Mouse (Mus musculus): ENCODE results near the gene Cops7b. TPM values are rescaled to one million over a fixed set of nuclear protein-coding genes. Genes with fewer than 3 reads are reported as not detected.

Gene Cops7b
- total and polyA plus RNA-seq, 3 experiments = 36.0 to 64.8 TPM; not detected in 1

DNA sequence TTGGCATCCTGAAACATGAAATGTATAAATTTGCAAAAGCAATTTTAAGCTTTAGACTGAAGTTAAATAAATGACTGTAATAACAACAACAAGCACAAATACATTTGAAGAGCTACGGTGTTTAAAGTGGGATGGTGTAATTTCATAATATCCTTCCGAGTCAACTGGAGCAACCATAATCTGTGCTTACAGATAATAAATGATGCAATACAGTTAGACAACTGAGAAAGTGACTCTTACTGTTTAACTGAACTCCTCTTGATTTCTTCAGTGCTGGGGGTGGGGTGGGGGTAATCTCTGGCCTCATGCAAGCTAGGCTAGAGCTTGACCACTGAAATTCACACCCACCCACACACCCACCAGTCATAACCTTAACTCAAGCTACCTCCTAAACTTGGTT, 11.3 kb upstream of the Cops7b start:
- DNase-seq (ENCODE audit: low read depth, low spot score) = peak; percentile 74
- Histone ChIP-seq H3K4me3 (ENCODE audit: control insufficient read depth in 1 of 2, insufficient read depth in 1 of 2, low read depth in 2 of 2, low read length in 2 of 2) (peak overlapping the region in 1 of 2 experiments; percentile 17; a peak in 1 of 4 replicates), H3K4me1 (ENCODE audit: control insufficient read depth in 1 of 2, insufficient read depth in 2 of 2, low read length in 2 of 2) (peaks cover 23 to 53% of the 10 kb centered on the region in 2 experiments), H3K27me3 (ENCODE audit: control insufficient read depth in 1 of 2, insufficient read depth in 2 of 2, low read length in 2 of 2) (no peaks in the 10 kb centered on the region), H3K9ac (ENCODE audit: control insufficient read depth, low read depth, low read length, poor library complexity, severe bottlenecking) (peak overlapping the region; percentile 59), H3K27ac (ENCODE audit: control insufficient read depth, low read depth, low read length) (peak overlapping the region; percentile 99), H3K36me3 (ENCODE audit: control insufficient read depth in 1 of 2, insufficient read depth in 2 of 2, low read length in 2 of 2) (peaks cover 4 to 47% of the 10 kb centered on the region in 2 experiments), H3K79me2 (ENCODE audit: control insufficient read depth, insufficient read depth, low read length, poor library complexity) (no peaks in the 10 kb centered on the region; the same call in none of the 2 replicates), H3K9me3 (replicated peaks; ENCODE audit: insufficient read depth, low read length) (no peaks in the 10 kb centered on the region)
- no peak; the same call in 1 of the 2 replicates for TF ChIP-seq MXI1 (IDR thresholded peaks at IDR 0.05; ENCODE audit: low read depth, low read length)
- TF ChIP-seq MYC (IDR thresholded peaks at IDR 0.05; ENCODE audit: low read depth, low read length) = no peak
- no peak for TF ChIP-seq SMC3 (IDR thresholded peaks at IDR 0.05; ENCODE audit: low read depth, low read length)
- no peak for TF ChIP-seq BHLHE40 (IDR thresholded peaks at IDR 0.05; ENCODE audit: borderline replicate concordance, low read depth, low read length)
- TF ChIP-seq ZC3H11A (IDR thresholded peaks at IDR 0.05; ENCODE audit: low read depth, low read length) = no peak
- peak; percentile 87 to 96 for TF ChIP-seq EP300 (IDR thresholded peaks at IDR 0.05; ENCODE audit: low read depth in 1 of 2, low read length in 2 of 2)
- no peak for TF ChIP-seq POLR2A (IDR thresholded peaks at IDR 0.05; ENCODE audit: control insufficient read depth in 1 of 2, insufficient read depth in 1 of 2, low read depth in 1 of 2, low read length in 2 of 2, poor library complexity in 1 of 2)
- no peak for TF ChIP-seq POLR2AphosphoS5 (IDR thresholded peaks at IDR 0.05; ENCODE audit: borderline replicate concordance, low read depth, low read length)
- peak; percentile 79 for TF ChIP-seq ETS1 (IDR thresholded peaks at IDR 0.05; ENCODE audit: low read depth, low read length)
- no peak for TF ChIP-seq USF1 (IDR thresholded peaks at IDR 0.05; ENCODE audit: low read depth, low read length)
- TF ChIP-seq MAX (IDR thresholded peaks at IDR 0.05; ENCODE audit: low read length) = no peak
- TF ChIP-seq KAT2A (conservative IDR thresholded peaks at IDR 0.05; ENCODE audit: low read depth, low read length) = peak; percentile 52; the same call in 1 of the 2 replicates
- TF ChIP-seq ELF1 (IDR thresholded peaks at IDR 0.05; ENCODE audit: low read depth, low read length) = no peak
- no peak for TF ChIP-seq CHD2 (IDR thresholded peaks at IDR 0.05; ENCODE audit: low read length)
- no peak for TF ChIP-seq MAFK (IDR thresholded peaks at IDR 0.05; ENCODE audit: borderline replicate concordance, low read depth, low read length)
- TF ChIP-seq RAD21 (IDR thresholded peaks at IDR 0.05; ENCODE audit: low read depth, low read length) = no peak
- no peak for TF ChIP-seq NRF1 (IDR thresholded peaks at IDR 0.05; ENCODE audit: insufficient read depth, low read depth, low read length, poor library complexity, severe bottlenecking)
- TF ChIP-seq TAL1 (IDR thresholded peaks at IDR 0.05; ENCODE audit: low read length) = 0 out of 2 replicates have a peak, but pooled peaks have one; percentile 15
- TF ChIP-seq NELFE (IDR thresholded peaks at IDR 0.05; ENCODE audit: low read depth, low read length) = no peak
- no peak for TF ChIP-seq MEF2A (IDR thresholded peaks at IDR 0.05; ENCODE audit: extremely low read depth, insufficient replicate concordance, low read depth, low read length, poor library complexity, severe bottlenecking)
- TF ChIP-seq RCOR1 (IDR thresholded peaks at IDR 0.05; ENCODE audit: low read depth, low read length) = peak; percentile 72; the same call in 1 of the 2 replicates
- peak; percentile 97 for TF ChIP-seq MYB (IDR thresholded peaks at IDR 0.05; ENCODE audit: low read depth, low read length)
- TF ChIP-seq CTCF (IDR thresholded peaks at IDR 0.05 in 2 of 3, conservative IDR thresholded peaks at IDR 0.05 in 1 of 3; ENCODE audit: control insufficient read depth in 1 of 3, insufficient read depth in 1 of 3, low read depth in 2 of 3, low read length in 3 of 3, poor library complexity in 1 of 3, severe bottlenecking in 1 of 3) = no peak
- TF ChIP-seq MAZ (IDR thresholded peaks at IDR 0.05; ENCODE audit: low read depth, low read length) = no peak
- no peak for TF ChIP-seq TBP (IDR thresholded peaks at IDR 0.05; ENCODE audit: low read depth, low read length)
- TF ChIP-seq JUND (IDR thresholded peaks at IDR 0.05; ENCODE audit: low read depth, low read length) = no peak
- TF ChIP-seq GATA1 (IDR thresholded peaks at IDR 0.05; ENCODE audit: low read depth, low read length) = peak; percentile 75; the same call in 1 of the 2 replicates
- TF ChIP-seq SIN3A (IDR thresholded peaks at IDR 0.05; ENCODE audit: low read length) = peak; percentile 61
- no peak for TF ChIP-seq HCFC1 (IDR thresholded peaks at IDR 0.05; ENCODE audit: low read depth, low read length)
- TF ChIP-seq ZKSCAN1 (IDR thresholded peaks at IDR 0.05; ENCODE audit: low read depth, low read length) = no peak
- no peak for TF ChIP-seq GABPA (IDR thresholded peaks at IDR 0.05; ENCODE audit: low read depth, low read length)
- TF ChIP-seq ZMIZ1 (IDR thresholded peaks at IDR 0.05; ENCODE audit: low read depth, low read length) = no peak
- TF ChIP-seq E2F4 (IDR thresholded peaks at IDR 0.05; ENCODE audit: borderline replicate concordance, low read depth, low read length) = no peak
- TF ChIP-seq POLR2AphosphoS2 (IDR thresholded peaks at IDR 0.05; ENCODE audit: low read length) = no peak; the same call in 1 of the 2 replicates
- no peak for TF ChIP-seq USF2 (IDR thresholded peaks at IDR 0.05; ENCODE audit: borderline replicate concordance in 1 of 2, insufficient read depth in 1 of 2, low read depth in 1 of 2, low read length in 2 of 2)
- TF ChIP-seq ZNF384 (IDR thresholded peaks at IDR 0.05; ENCODE audit: low read depth, low read length) = no peak
- TF ChIP-seq TCF12 (IDR thresholded peaks at IDR 0.05; ENCODE audit: low read depth, low read length) = peak; percentile 87
- no peak for TF ChIP-seq UBTF (IDR thresholded peaks at IDR 0.05; ENCODE audit: borderline replicate concordance, insufficient read depth, low read depth, low read length)
